Mouse (Mus musculus) bone marrow, adult 2 months (tissue): ENCODE measurements around the gene Spata13.

Experiments
- CTCF ChIP-seq: fragments of 200-500 bp; IDR thresholded peaks from 2 replicates; pipeline ENCODE4 v1.5.1; 2011; ENCODE audit warnings: low read length, control low read depth; ENCODE audit not compliant: control insufficient read depth, insufficient read depth
- POLR2A ChIP-seq: fragments of 200-500 bp; IDR thresholded peaks from 2 replicates; pipeline ENCODE4 v1.6.1; 2011; ENCODE audit warnings: low read depth, mild to moderate bottlenecking, control low read depth, low read length, borderline replicate concordance; ENCODE audit not compliant: control insufficient read depth

- TF ChIP-seq POLR2A (no peak), CTCF (no peak)
Measured at GRCm38 (mm10) chr14:60732081-60732480, 98.3 kb downstream of the Spata13 start.
